Mouse (Mus musculus): ENCODE data around the gene Pde11a.

- TF ChIP-seq GATA1 (IDR thresholded peaks at IDR 0.05; ENCODE audit: borderline replicate concordance, low read length) (no peak), CTCF (IDR thresholded peaks at IDR 0.05; ENCODE audit: low read depth, low read length) (no peak)
Observed at GRCm38 (mm10) chr2:76370656-76370922, 32.0 kb upstream of the Pde11a start.
